Mouse (Mus musculus) liver, embryonic 13.5 days (tissue): ENCODE measurements around the gene Tns2. TPM values are rescaled to one million over a fixed set of nuclear protein-coding genes. Genes with fewer than 3 reads are reported as not detected.
A peak's percentile ranks its signal among the peaks of the same experiment; 100 is the strongest.

ENCODE experiments used
- ATAC-seq: fragments of 200-750 bp; cut with Nextera tagmentation; 2 replicates; pipeline ENCODE4 v1.8.0; 2017; ENCODE audit warnings: low read depth, mild to moderate bottlenecking, moderate number of reproducible peaks, moderate library complexity
- DNase-seq: peaks from one replicate; pipeline ENCODE4 v3.0.0; 2022
- H3K27ac ChIP-seq: fragments of 300-500 bp; sonication (generic); 2 replicates; pipeline ENCODE4 v1.5.1; 2015; ENCODE audit warnings: moderate library complexity, mild to moderate bottlenecking, inconsistent platforms
- H3K27me3 ChIP-seq: fragments of 300-500 bp; sonication (generic); 2 replicates; pipeline ENCODE4 v1.6.1; 2015; ENCODE audit warnings: mild to moderate bottlenecking, inconsistent platforms
- H3K36me3 ChIP-seq: fragments of 300-500 bp; sonication (generic); 2 replicates; pipeline ENCODE4 v1.6.1; 2015; ENCODE audit warnings: mild to moderate bottlenecking, inconsistent platforms
- H3K4me1 ChIP-seq: fragments of 300-500 bp; sonication (generic); replicated peaks from 2 replicates; pipeline ENCODE4 v1.6.1; 2015; ENCODE audit warnings: inconsistent platforms
- H3K4me2 ChIP-seq: fragments of 300-500 bp; sonication (generic); 2 replicates; pipeline ENCODE4 v1.6.1; 2015; ENCODE audit warnings: inconsistent platforms, mild to moderate bottlenecking, moderate library complexity
- H3K4me3 ChIP-seq: fragments of 300-500 bp; sonication (generic); replicated peaks from 2 replicates; pipeline ENCODE4 v1.5.1; 2015; ENCODE audit warnings: mild to moderate bottlenecking, inconsistent platforms
- H3K9ac ChIP-seq: fragments of 300-500 bp; sonication (generic); 2 replicates; pipeline ENCODE4 v1.6.1; 2015; ENCODE audit warnings: mild to moderate bottlenecking, inconsistent platforms
- H3K9me3 ChIP-seq: fragments of 300-500 bp; sonication (generic); replicated peaks from 2 replicates; pipeline ENCODE4 v1.6.1; 2016; ENCODE audit warnings: inconsistent platforms
- whole genome bisulfite sequencing: fragments of 180-500 bp; shearing (Covaris S2); methylation state at CpG from one replicate; pipeline ENCODE4 v1.1.7; 2015; ENCODE audit not compliant: insufficient replicate concordance; 5-methylcytosine and 5-hydroxymethylcytosine counted together
- polyA plus RNA-seq: library from polyadenylated mRNA; unstranded; fragments of >200 nt; fragmentation: Nextera tagmentation; extraction: Ambion mirVana; gene quantifications from 2 replicates; pipeline ENCODE4 v1.2.1, GENCODE M21; 2015

Tns2 gene
- polyA plus RNA-seq, 1 experiment from 2014 or later: 5.0 TPM

DNA sequence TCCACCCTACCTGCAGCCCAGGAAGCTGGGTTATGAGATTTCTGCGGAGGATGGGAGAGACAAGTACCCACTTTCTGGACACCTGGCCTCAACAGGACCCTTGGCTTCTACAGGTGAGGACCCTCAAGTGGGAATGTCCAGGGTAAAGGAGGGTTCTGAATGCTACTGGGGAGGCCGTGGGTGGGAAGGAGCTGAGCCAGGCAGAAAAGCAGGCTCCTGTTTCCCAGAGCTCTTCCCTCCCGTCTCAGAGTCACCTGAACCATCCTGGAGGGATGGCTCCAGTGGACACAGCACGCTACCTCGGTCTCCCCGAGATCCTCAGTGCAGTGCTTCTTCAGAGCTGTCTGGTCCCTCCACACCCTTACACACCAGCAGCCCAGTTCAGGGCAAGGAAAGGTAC is 12.0 kb downstream of the Tns2 start:
- peaks cover 19% of the 10 kb centered on the region for H3K36me3 ChIP-seq
- H3K4me2 ChIP-seq: no peak overlapping the region
- no peak overlapping the region for H3K4me3 ChIP-seq
- no peak overlapping the region for H3K9ac ChIP-seq
- no peaks in the 10 kb centered on the region for H3K9me3 ChIP-seq
- no peak overlapping the region for H3K27ac ChIP-seq
- peaks cover under 1% of the 10 kb centered on the region; the same call in 1 of the 2 replicates for H3K27me3 ChIP-seq
- WGBS: 68% methylated on average over 6 of the region's 6 CpGs
- peaks cover 23% of the 10 kb centered on the region for H3K4me1 ChIP-seq
- ATAC-seq: no peak
- DNase-seq: no peak

DNA sequence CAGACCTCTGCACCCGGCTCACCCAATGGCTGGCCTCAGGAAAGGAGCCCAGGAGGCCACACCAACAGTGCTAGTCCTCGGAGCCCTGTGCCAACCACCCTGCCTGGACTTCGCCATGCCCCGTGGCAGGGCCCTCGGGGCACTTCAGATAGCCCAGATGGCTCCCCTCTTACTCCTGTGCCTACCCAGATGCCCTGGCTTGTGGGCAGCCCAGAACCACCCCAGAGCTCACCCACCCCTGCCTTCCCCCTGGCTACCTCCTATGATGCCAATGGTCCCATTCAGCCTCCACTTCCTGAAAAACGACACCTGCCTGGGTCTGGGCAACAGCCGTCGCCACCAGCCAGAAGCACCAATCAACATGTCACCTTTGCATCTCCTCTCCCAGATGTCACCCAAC is 12.6 kb downstream of the Tns2 start:
- no peak overlapping the region for H3K9ac ChIP-seq
- no peaks in the 10 kb centered on the region for H3K27me3 ChIP-seq
- H3K9me3 ChIP-seq: no peaks in the 10 kb centered on the region
- DNase-seq (no peak), ATAC-seq (no peak)
- peaks cover 17% of the 10 kb centered on the region for H3K4me1 ChIP-seq
- H3K4me3 ChIP-seq: no peak overlapping the region
- no peak overlapping the region for H3K4me2 ChIP-seq
- no peak overlapping the region for H3K27ac ChIP-seq
- peaks cover 26% of the 10 kb centered on the region for H3K36me3 ChIP-seq
- 73% methylated on average over 8 of the region's 8 CpGs for WGBS

DNA sequence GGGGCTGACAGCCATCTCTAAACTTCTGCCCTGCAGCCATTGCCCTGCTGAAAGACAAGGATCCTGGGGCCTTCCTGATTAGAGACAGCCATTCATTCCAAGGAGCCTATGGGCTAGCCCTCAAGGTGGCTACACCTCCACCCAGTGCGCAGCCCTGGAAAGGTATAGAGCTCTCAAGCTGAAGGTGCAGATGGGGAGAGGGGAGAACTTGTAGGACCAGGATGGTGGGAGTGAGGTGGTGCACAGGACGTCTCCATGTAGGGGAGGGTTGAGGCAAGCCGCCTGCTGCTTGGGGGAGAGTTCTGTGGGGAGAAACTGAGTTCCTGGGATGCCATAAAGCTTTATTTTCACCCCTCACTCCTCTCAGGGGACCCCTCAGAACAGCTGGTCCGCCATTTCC is 13.5 kb downstream of the Tns2 start:
- ATAC-seq (no peak), DNase-seq (no peak)
- no peak overlapping the region for H3K4me3 ChIP-seq
- peaks cover 10% of the 10 kb centered on the region for H3K4me1 ChIP-seq
- H3K9me3 ChIP-seq: no peaks in the 10 kb centered on the region
- H3K9ac ChIP-seq: no peak overlapping the region
- no peak overlapping the region for H3K4me2 ChIP-seq
- H3K27me3 ChIP-seq: no peaks in the 10 kb centered on the region
- H3K27ac ChIP-seq: no peak overlapping the region
- H3K36me3 ChIP-seq: peaks cover 34% of the 10 kb centered on the region
- 72% methylated on average over 4 of the region's 4 CpGs for WGBS

DNA sequence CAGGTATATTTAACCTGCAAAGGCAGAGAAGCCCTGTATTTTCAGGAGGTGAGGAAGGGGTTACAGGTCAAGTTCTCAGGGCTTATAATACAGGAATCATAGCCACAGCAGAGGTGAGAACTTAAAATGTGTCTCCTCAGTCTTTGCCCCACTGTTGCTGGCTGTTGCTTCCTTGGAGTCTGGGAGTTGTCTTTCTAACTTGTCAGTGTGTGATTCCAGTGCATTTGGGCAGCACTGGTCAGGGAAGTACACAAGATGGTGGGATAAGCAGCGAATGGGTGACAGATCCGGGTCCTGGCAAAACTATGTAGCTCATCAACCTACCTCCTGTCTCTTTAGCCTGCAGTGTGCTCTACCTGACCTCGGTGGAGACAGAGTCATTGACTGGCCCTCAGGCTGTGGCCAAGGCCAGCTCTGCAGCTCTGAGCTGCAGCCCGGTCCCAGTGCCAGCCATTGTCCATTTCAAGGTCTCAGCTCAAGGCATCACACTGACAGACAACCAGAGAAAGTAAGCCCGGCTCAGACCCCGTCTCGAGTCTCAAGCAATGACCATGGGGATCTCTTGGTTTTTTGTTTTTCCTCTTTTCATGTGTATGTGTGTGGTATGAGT is 14.5 kb downstream of the Tns2 start:
- no peak for ATAC-seq
- Histone ChIP-seq H3K27me3 (no peaks in the 10 kb centered on the region), H3K4me3 (no peak overlapping the region), H3K4me2 (no peak overlapping the region), H3K9me3 (no peaks in the 10 kb centered on the region), H3K36me3 (peaks cover 44% of the 10 kb centered on the region), H3K9ac (no peak overlapping the region), H3K4me1 (peaks cover 8% of the 10 kb centered on the region), H3K27ac (no peak overlapping the region)
- DNase-seq: no peak
- WGBS: 69% methylated on average over 7 of the region's 7 CpGs

DNA sequence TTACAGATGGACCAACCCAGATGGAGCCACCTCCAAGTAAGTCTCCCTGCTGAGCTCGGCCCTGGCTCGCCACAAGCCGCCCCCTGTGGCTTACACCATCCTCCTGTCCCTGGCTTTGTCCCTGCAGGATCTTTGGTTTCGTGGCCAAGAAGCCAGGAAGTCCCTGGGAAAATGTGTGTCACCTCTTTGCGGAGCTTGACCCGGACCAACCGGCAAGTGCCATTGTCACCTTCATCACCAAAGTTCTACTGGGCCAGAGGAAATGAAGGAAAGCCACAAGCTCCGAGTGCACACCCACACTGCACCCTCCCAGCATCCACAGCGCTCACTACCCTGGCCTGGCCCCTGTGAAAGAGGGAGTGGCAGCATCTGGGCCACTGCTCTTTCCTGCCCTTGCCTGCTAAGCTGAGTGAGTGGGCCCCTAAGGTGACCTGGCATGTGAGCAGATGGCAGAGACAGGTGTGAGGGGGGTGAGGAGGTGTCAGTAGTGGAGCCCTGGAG is 15.6 kb downstream of the Tns2 start:
- H3K27ac ChIP-seq: no peak overlapping the region
- H3K4me2 ChIP-seq: no peak overlapping the region
- no peaks in the 10 kb centered on the region for H3K9me3 ChIP-seq
- no peaks in the 10 kb centered on the region for H3K27me3 ChIP-seq
- peak; percentile 30 for ATAC-seq
- H3K9ac ChIP-seq: no peak overlapping the region
- DNase-seq: no peak
- 46% methylated on average over 9 of the region's 9 CpGs for WGBS
- H3K4me1 ChIP-seq: peaks cover 8% of the 10 kb centered on the region
- H3K4me3 ChIP-seq: no peak overlapping the region
- peaks cover 52% of the 10 kb centered on the region for H3K36me3 ChIP-seq

DNA sequence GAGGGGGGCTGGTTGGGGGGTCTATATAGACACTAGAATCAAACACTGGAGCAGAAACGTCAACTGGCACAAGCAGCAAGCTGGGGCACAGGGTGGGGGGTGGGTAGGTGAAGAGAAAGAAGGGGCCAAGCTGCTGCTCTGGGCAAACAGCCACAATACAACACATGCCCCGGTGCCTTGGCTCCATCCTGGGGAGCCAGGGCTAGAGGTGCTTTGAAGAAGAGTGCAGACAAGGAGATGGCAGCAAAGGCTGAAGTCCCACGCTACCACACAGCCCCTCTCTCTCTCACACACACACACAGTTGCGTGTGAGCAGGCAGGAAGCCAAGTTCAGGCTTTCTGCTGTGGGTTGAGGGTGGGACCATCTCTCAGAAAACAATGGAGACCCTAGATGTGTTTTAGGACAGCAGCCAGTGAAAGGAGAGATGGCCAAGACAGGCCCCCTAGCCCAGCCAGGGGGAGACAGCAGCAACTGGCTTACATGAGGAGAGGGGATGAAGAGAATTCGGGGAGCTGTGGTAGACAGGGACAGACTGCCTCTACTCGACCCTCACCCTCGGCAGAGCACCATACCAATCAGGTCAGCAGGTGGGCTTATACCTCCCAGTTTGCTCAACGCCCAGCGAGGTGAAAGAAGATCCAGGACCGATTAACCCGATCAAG is 16.7 kb downstream of the Tns2 start:
- WGBS: 75% methylated on average over 11 of the region's 11 CpGs

DNA sequence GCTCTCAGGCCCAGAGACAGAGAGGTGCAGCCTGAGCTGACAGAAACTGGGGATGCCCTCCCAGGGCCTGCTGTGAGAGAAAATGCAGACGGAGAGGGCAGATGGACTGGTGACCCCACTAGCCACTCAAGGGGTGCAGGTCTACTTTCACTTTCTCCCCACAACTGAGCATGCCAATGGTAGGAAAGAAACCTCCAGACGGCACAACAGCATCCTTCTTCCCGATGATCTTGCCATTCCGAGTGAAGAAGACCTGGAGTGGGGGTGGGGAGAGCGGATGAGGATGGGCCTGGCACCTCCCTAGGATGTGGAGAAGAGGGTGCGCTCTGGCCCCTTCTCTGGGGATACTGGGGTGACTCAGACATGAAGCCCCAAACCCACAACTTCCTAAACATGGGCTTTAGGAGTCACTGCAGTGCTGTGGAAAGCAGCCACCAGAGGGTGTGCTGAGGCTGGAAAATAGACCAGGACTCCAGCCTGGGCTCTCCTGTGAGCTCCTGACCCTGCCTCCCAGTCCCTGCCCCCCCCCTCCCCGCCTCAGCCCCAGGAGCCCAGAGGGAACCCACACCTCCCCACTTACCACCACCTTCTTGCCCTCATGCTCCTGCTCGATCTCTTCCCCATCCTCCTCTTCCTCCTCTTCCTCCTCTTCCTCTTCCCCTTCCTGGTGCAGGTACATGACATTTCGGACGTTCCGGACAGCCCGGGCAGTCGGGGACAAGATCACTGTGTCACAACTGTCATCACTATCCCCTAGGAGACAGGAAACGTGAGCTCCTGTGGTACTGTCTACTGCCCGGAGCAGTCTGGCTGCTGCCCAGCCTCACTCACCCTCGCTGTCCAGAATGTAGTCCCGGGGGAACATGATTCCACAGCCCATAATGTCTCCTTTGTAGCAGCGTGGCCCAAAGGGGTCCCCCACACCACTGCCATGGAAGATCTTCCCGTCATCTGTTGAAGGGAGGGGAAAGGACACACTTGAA is 17.5 kb downstream of the Tns2 start:
- Histone ChIP-seq H3K4me1 (peaks cover 8% of the 10 kb centered on the region), H3K36me3 (peaks cover 66% of the 10 kb centered on the region), H3K4me2 (no peak overlapping the region), H3K27me3 (no peaks in the 10 kb centered on the region), H3K9ac (no peak overlapping the region), H3K27ac (no peak overlapping the region), H3K4me3 (no peak overlapping the region), H3K9me3 (no peaks in the 10 kb centered on the region)
- 73% methylated on average over 19 of the region's 19 CpGs for whole genome bisulfite sequencing
- no peak for ATAC-seq
- DNase-seq: no peak

More for the DNA sequence above, 16.7 kb downstream of the Tns2 start:
- no peaks in the 10 kb centered on the region for H3K27me3 ChIP-seq
- peaks cover 8% of the 10 kb centered on the region for H3K4me1 ChIP-seq
- no peak overlapping the region for H3K9ac ChIP-seq
- peaks cover 60% of the 10 kb centered on the region for H3K36me3 ChIP-seq
- ATAC-seq (no peak), DNase-seq (no peak)
- H3K4me2 ChIP-seq: no peak overlapping the region
- H3K9me3 ChIP-seq: no peaks in the 10 kb centered on the region
- H3K4me3 ChIP-seq: no peak overlapping the region
- H3K27ac ChIP-seq: no peak overlapping the region

DNA sequence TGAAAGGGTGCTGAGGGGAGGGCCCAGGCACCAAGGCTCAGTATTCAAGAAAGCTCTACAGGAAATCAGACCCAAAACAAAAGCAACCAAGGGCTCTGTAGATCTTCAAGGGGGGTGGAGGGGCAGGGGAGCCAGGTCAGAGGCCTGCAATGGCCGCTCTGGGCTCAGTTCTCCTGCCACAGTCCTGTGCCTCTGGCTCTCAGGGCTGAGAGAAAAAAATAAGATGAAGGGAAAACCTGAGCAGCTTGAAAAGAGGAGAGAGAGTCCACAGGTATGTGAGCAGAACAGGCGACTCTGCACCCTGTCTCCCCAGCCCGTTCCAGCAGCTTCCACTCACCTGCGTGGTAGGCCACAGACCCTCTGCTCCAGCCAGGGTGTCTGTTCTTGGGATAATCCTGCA is 18.4 kb downstream of the Tns2 start:
- no peak overlapping the region for H3K4me2 ChIP-seq
- 76% methylated on average over 4 of the region's 4 CpGs for WGBS
- H3K4me1 ChIP-seq: peaks cover 8% of the 10 kb centered on the region
- DNase-seq (no peak), ATAC-seq (no peak)
- H3K9me3 ChIP-seq: no peaks in the 10 kb centered on the region
- H3K27me3 ChIP-seq: no peaks in the 10 kb centered on the region
- no peak overlapping the region for H3K27ac ChIP-seq
- no peak overlapping the region for H3K9ac ChIP-seq
- no peak overlapping the region for H3K4me3 ChIP-seq
- peaks cover 68% of the 10 kb centered on the region for H3K36me3 ChIP-seq

DNA sequence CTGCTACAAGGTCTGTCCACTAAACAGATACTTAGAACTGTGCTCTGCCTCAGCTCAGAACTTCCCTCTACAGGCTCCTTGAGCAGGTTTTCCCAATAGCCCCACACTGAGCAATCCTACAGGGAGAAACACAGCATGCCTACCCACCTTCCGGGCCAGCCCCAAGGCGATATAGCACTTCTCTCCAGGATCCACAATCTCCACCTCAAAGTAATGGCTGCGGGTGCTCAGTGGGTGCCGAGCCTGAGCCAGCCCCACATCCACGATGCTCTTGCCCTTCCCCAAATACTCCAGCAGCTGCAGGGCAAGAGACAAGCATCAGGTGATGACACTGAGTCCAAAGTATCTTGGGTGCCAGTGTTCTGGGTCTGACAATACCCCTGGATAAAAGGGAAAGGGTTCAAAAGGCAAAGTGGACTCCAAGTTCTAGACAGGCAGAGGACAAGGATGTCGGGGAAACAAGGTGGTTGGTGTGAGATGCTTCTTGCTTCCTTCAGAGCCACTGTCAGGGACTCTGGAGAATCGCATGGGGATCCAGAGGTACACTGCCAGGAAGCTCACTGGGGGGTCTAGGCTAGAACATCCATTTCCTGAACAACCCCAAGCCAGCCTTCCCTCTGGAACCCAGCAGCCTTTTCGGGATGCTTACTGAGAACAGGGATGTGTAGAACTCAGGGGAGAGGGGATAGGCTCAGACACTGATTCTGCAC is 19.1 kb downstream of the Tns2 start:
- DNase-seq (no peak), ATAC-seq (no peak)
- H3K27ac ChIP-seq: no peak overlapping the region
- H3K9me3 ChIP-seq: no peaks in the 10 kb centered on the region
- H3K4me3 ChIP-seq: no peak overlapping the region
- peaks cover 8% of the 10 kb centered on the region for H3K4me1 ChIP-seq
- peaks cover 69% of the 10 kb centered on the region for H3K36me3 ChIP-seq
- H3K27me3 ChIP-seq: no peaks in the 10 kb centered on the region
- no peak overlapping the region for H3K4me2 ChIP-seq
- H3K9ac ChIP-seq: no peak overlapping the region
- 78% methylated on average over 8 of the region's 8 CpGs for WGBS

DNA sequence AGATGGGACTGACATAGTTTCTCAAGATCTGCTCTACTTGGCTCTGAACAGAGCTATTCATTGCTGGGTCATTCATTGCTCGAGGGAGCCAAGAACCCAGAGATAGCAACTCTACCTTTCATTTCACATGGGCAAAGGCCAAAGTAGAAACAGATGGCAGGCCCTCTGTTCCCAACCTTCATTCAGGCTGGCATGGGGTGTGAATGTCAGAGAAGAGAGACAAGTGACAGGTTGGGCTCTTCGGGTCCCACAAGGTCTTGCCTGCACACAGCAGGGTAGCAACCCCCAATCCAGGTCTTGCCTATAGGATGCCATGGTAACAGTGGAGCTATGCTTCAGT is 19.6 kb downstream of the Tns2 start:
- Histone ChIP-seq H3K27ac (no peak overlapping the region), H3K4me1 (peaks cover 8% of the 10 kb centered on the region), H3K9ac (no peak overlapping the region), H3K36me3 (peaks cover 74% of the 10 kb centered on the region), H3K4me3 (no peak overlapping the region), H3K9me3 (no peaks in the 10 kb centered on the region), H3K4me2 (no peak overlapping the region), H3K27me3 (no peaks in the 10 kb centered on the region)
- DNase-seq (no peak), ATAC-seq (no peak)
- WGBS: 74% methylated on average over 2 of the region's 2 CpGs

DNA sequence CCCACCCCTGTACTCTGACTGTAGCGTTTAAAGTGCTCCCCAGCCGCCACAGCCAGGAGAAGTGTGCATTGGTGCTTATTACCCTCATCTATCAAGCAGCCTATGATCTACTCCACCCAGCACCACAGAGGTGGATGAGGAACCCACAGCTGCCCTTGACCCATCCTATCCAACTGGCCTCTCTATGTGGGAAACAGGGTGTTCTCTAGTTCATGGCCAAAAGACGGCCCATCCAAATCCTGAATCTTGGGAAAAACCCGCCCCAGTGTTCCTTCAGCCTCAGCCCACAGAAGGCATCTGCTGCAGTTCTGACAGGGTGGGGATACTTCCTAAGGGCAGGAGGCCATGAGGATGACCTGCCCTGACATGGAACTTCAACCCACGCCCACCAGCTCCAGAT is 20.3 kb downstream of the Tns2 start:
- Histone ChIP-seq H3K4me3 (no peak overlapping the region), H3K27ac (no peak overlapping the region), H3K9me3 (no peaks in the 10 kb centered on the region), H3K4me2 (no peak overlapping the region), H3K9ac (no peak overlapping the region), H3K27me3 (no peaks in the 10 kb centered on the region), H3K4me1 (peaks cover 7% of the 10 kb centered on the region), H3K36me3 (peaks cover 78% of the 10 kb centered on the region)
- DNase-seq (no peak), ATAC-seq (no peak)
- 67% methylated on average over 5 of the region's 5 CpGs for WGBS
